Mouse (Mus musculus) thymus, postnatal 10 days (tissue): ENCODE measurements at regions not wholly inside any gene's neighbourhood (a gene's known extent, or its start where the extent isn't known, plus 50 kb on each side); places are given as distances from the start of the nearest gene placed in this dataset.

Experiments used
- DNase-seq, 2 experiments: peaks; one replicate each; pipeline ENCODE4 v3.0.0; 2021; ENCODE audit warnings: low spot score in 2 of 2

GRCm38 (mm10) chr12:110332616-110333154 lies 53.8 kb downstream of the Dio3 start:
- DNase-seq = no peak

DNA sequence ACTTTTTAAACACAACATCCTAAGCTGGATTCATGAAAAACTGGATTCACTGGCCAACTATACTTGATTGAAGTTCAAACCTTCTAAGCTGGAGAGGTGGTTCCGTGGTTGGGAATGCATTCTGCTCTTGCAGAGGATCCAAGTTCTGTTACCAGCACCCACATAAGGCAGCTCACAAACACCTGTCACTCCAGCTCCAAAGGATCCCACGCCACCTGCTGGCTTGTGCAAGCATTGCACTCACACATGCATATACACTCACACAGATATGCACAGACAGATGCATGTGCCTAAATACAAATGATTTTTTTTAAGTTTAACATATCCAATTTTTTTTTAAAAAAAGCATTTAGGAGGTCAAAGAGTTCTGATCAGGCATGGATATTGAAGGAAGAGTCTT lies 55.7 kb downstream of the Dio3 start:
- DNase-seq = no peak

DNA sequence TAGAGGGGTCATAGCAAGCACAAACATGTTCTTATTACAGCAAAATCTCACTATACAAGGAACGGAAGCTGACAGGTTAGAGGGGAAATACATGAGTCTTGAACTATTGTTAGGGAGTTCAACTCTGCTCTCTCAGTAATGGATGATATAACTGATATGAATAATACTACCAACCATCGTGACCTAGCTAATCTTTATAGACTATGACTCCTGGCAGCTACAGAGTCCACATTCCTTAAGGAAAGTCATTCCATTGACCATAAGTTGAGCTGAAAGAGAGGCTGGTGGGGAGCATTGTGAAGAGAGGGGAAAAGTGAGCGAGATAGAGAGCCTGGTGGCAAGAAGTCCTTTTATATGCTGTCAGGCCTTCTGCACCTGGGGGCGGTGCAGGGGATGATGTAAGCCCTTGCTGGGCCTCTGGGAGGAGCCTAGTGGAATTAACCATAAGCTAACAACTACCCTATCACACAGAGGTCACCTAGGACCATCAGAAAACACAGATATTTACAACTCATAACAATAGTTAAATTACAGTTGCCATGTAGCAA lies 65.5 kb downstream of the Dio3 start:
- no peak for DNase-seq

GRCm38 (mm10) chr12:110349621-110350020 lies 70.8 kb downstream of the Dio3 start:
- no peak for DNase-seq

DNA sequence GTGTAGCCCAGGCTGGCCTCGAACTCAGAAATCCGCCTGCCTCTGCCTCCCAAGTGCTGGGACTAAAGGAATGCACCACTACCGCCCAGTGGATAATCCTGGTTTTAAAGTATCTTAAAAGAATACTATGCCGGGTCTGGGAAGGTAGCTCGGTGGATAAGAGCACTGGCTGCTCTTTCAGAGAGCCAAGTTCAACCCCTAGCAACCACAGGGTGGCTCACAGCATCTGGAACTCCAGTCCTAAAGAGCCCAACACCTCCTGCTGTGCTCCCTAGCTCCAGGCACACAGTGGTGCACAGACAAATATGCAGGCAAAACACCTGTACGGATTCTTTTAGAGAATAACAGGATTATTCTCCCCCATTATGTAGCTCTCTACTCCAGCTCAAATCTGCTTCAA lies 77.0 kb downstream of the Dio3 start:
- no peak for DNase-seq

DNA sequence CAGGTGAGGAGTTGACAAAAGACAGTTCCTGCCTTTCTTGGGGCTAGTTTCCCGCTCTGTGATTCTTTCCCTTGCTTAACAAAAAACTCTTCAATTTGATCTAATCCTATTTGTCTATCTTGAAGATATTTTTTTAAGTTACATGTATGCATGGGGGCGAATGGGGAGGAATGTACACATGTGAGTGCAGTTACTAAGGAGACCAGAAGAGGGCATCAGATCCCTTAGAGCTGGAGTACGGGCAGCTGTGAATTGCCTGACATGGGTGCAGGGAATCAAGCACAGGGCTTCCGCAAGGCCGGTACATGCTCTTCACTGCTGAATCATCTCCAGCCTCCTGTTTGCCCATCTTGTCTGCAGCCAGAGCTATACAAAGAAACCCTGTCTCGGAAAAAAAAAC lies 79.8 kb upstream of the Ppp2r5c start:
- no peak for DNase-seq

DNA sequence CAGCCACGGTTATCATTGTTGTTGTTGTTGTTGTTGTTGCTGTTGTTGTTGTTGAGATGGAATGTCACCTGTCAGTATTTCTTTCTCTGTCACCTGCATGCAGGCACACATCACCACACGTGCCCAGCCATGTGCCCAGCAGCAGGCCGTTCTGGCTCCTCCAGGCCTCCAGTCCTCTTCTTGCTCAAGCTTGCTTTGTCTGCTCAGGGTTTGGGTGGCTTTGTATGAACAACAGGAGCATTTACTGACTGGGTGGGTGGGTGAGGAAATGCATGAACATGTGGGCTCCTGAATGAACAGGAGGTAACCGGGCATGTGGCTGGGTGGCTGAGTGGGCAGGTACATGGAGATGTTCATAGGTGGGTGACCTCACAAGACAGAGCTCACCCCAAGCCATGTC lies 79.1 kb upstream of the Ppp2r5c start:
- no peak for DNase-seq

- DNase-seq = no peak
These were observed 74.8 kb upstream of the Ppp2r5c start for GRCm38 (mm10) chr12:110371886-110372690.

GRCm38 (mm10) chr12:110372986-110373385 lies 73.9 kb upstream of the Ppp2r5c start:
- DNase-seq = no peak

GRCm38 (mm10) chr12:110373408-110374065 lies 73.4 kb upstream of the Ppp2r5c start:
- peak; percentile 25 to 74 for DNase-seq

GRCm38 (mm10) chr12:110375139-110375538 lies 71.8 kb upstream of the Ppp2r5c start:
- DNase-seq = no peak

GRCm38 (mm10) chr12:110376062-110376837 lies 70.7 kb upstream of the Ppp2r5c start:
- peak in 1 of 2 experiments; percentile 21 for DNase-seq

- no peak for DNase-seq
These were observed 70.1 kb upstream of the Ppp2r5c start for GRCm38 (mm10) chr12:110376838-110377150.

DNA sequence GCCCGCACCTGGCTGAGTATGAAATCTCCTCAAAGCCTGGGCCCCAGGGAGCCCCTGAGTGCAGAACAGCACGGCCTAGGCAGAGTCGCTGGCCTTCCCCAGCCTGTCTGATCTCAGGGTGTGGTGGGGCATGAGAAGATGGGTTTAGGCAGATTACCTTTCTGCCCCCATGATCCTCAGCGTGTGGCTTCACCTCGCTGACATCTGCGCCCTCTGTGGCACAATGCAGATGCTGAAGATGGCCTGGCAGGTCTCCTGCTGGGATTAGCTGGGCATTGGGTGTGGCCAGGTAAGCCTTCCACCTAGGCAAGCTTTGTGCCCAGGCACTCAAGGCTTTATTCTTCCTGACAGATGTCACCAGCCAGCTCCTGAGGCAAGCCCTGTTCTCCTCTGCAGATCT lies 69.6 kb upstream of the Ppp2r5c start:
- no peak for DNase-seq

GRCm38 (mm10) chr12:110377734-110378133 lies 69.2 kb upstream of the Ppp2r5c start:
- peak in 1 of 2 experiments; percentile 41 for DNase-seq

DNA sequence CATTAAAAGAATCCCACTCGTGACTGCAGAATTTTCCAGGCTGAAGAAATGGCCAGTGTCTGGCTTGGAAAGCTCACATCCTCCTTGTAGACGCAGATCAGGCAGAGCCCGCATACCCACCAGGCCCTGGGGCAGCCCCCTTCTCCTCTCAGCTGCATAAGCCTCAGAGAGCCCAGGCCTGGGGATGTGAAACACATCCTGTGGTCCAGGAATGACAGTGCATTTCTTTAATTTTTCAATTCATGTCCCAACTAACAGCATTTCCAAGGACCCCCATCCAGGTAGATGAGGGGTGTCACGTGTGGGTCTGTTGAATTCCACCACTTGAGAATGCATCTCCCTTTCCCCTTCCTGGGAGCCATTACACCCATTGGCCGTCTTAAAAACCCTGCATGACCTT lies 68.6 kb upstream of the Ppp2r5c start:
- no peak for DNase-seq

GRCm38 (mm10) chr12:110379721-110380120 lies 67.2 kb upstream of the Ppp2r5c start:
- DNase-seq = no peak

- no peak for DNase-seq
These were observed 65.8 kb upstream of the Ppp2r5c start for GRCm38 (mm10) chr12:110380831-110381750.

DNA sequence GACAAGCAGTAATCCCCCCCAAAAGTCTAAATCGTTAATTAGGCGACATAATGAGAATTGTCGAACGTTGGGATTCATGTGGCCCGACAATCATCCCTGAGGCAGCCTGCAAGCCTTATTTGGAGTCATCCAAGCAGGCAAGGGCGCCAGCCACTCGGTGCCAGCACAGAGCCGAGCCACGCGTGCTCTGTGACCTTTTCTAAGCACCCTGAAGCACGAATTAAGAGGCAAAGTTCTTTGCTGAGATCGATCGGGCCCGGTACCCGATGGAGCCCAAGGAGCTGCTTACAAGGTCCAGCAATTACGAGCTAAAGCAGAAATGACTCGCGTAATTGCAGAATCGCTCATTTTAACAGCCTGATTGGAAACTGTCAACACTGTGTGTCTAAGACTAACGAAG lies 61.9 kb upstream of the Ppp2r5c start:
- DNase-seq = no peak

GRCm38 (mm10) chr12:110385801-110386599 lies 60.9 kb upstream of the Ppp2r5c start:
- no peak for DNase-seq
